Comparison of ENCODE assay signal across 9 mouse cellular contexts in genomic region chrX:101285534-101285933, GRCm38 (mm10). TPM values are rescaled to one million over a fixed set of nuclear protein-coding genes. Genes with fewer than 3 reads are reported as not detected.
DNase-seq lines count a peak whose midpoint lies in the region; ATAC-seq and TF ChIP-seq lines count a peak whose summit lies in the region.
"Had no signal": no experiment of that assay in that cellular context is flagged by ENCODE, and none has a peak within 500 bp of the region (broad histone marks: within the 10 kb centered on the region; RNA-seq: fewer than 3 reads in every experiment).

No protein-coding gene starts in this region.

- peak; percentile 63 to 69 for DNase-seq in layer of hippocampus, adult 2 months (ENCODE audit: low spot score in 2 of 2)
- no peak for DNase-seq in layer of hippocampus, adult 8-10 months (ENCODE audit: low spot score in 2 of 2)
- peak; percentile 16 for DNase-seq in Muller cell, postnatal 12 days (ENCODE audit: inconsistent ontology term)
- peak; percentile 66 to 78 for DNase-seq in cerebellum, postnatal 25 days
- DNase-seq in heart, postnatal 36 days = peak; percentile 33 to 52
- peak; percentile 53 to 63 for DNase-seq in left cerebral cortex, postnatal 14 days (ENCODE audit: low spot score in 2 of 2)
- peak; percentile 92 for DNase-seq in midbrain, embryonic 11.5 days (ENCODE audit: low spot score, missing footprints)
- DNase-seq in testis, postnatal 10 days (ENCODE audit: low spot score) = peak; percentile 71

- H3K9ac ChIP-seq in midbrain, embryonic 11.5 days (ENCODE audit: low read length) = no peak overlapping the region

- WGBS in midbrain, embryonic 11.5 days = 33% methylated on average over 6 of the region's 6 CpGs

- intact Hi-C loops in heart, postnatal 36 days (cut with DNase I) = loop anchor here (5.0 kb wide), 1 partner anchor 153 kb away; no protein-coding TSS in a partner anchor
- intact Hi-C loops in left cerebral cortex, postnatal 14 days (cut with DNase I) = loop anchor here (5.0 kb wide), 1 partner anchor 153 kb away; no protein-coding TSS in a partner anchor

- no peaks in the 10 kb centered on the region; the same call in none of the 2 replicates for H3K36me3 ChIP-seq in midbrain, embryonic 11.5 days (ENCODE audit: control insufficient read depth, insufficient read depth, low read length)

- H3K4me2 ChIP-seq in midbrain, embryonic 11.5 days = no peak overlapping the region

- H3K4me1 ChIP-seq in midbrain, embryonic 11.5 days (ENCODE audit: control insufficient read depth, insufficient read depth, low read length) = no peaks in the 10 kb centered on the region

- H3K27ac ChIP-seq in layer of hippocampus, adult 2 months = no peak overlapping the region
- no peak overlapping the region for H3K27ac ChIP-seq in midbrain, embryonic 11.5 days (ENCODE audit: low read depth, low read length)

- peak; percentile 54; the same call in 1 of the 2 replicates for ATAC-seq in midbrain, embryonic 11.5 days (ENCODE audit: low FRiP score)

- H3K9me3 ChIP-seq in midbrain, embryonic 11.5 days (ENCODE audit: control insufficient read depth, low read length) = no peaks in the 10 kb centered on the region

- TF ChIP-seq CTCF in layer of hippocampus, adult 2 months (conservative IDR thresholded peaks at IDR 0.05) = peak; percentile 78

- no peak overlapping the region for H3K4me3 ChIP-seq in layer of hippocampus, adult 2 months
- H3K4me3 ChIP-seq in midbrain, embryonic 11.5 days (ENCODE audit: low read depth, low read length) = no peak overlapping the region
- H3K4me3 ChIP-seq: erythroblast, embryonic 14.5 days had no signal

- no peaks in the 10 kb centered on the region; the same call in 1 of the 2 replicates for H3K27me3 ChIP-seq in midbrain, embryonic 11.5 days (ENCODE audit: control insufficient read depth, insufficient read depth, low read length)

RNA-seq across cellular contexts. Expression of gene Med12, which starts 11.7 kb away (rescaled TPM):
- total RNA-seq in layer of hippocampus, adult 2 months (2021) = 10 to 100 TPM; 29.5 to 36.6 TPM
- 10 to 100 TPM; 28.1 to 37.8 (median 33.4) TPM for total RNA-seq in layer of hippocampus, adult 8-10 months (2022)
- 10 to 100 TPM; 19.8 to 23.2 TPM for total RNA-seq in heart, postnatal 36 days (2021)
- 10 to 100 TPM; 21.1 to 22.7 TPM for total RNA-seq in left cerebral cortex, postnatal 14 days (2021)
- 37.9 and 39.5 TPM in 2 replicates for polyA plus RNA-seq in midbrain, embryonic 11.5 days (2014; fragmentation: Nextera tagmentation; extraction: Ambion mirVana)

RNA-seq across cellular contexts. Expression of gene Nlgn3, which starts 13.4 kb away (rescaled TPM):
- total RNA-seq in layer of hippocampus, adult 2 months (2021) = 100 to 1,000 TPM; 178 to 182 TPM
- total RNA-seq in layer of hippocampus, adult 8-10 months (2022) = 100 to 1,000 TPM; 164 to 172 (median 167) TPM
- total RNA-seq in heart, postnatal 36 days (2021) = under 1 TPM; 0.22 to 0.50 TPM
- total RNA-seq in left cerebral cortex, postnatal 14 days (2021) = 100 to 1,000 TPM; 220 to 223 TPM
- polyA plus RNA-seq in midbrain, embryonic 11.5 days (2014; fragmentation: Nextera tagmentation; extraction: Ambion mirVana) = 21.7 and 24.2 TPM in 2 replicates
- polyA plus RNA-seq: erythroblast, embryonic 14.5 days had no signal

RNA-seq across cellular contexts. Expression of gene Gm20489, which starts 16.7 kb away (rescaled TPM):
- not detected for total RNA-seq in layer of hippocampus, adult 2 months (2021)
- under 1 TPM in 1 of 4 experiments, not detected in 3; 0.27 TPM for total RNA-seq in layer of hippocampus, adult 8-10 months (2022)
- not detected for total RNA-seq in heart, postnatal 36 days (2021)
- not detected for total RNA-seq in left cerebral cortex, postnatal 14 days (2021)
- polyA plus RNA-seq in midbrain, embryonic 11.5 days (2014; fragmentation: Nextera tagmentation; extraction: Ambion mirVana) = not detected in 2 replicates
- polyA plus RNA-seq: erythroblast, embryonic 14.5 days had no signal

RNA-seq across cellular contexts. Expression of gene Il2rg, which starts 17.5 kb away (rescaled TPM):
- 1 to 10 TPM in 1 of 2 experiments, under 1 TPM in 1; 0.83 to 1.2 TPM for total RNA-seq in layer of hippocampus, adult 2 months (2021)
- 1 to 10 TPM in 2 of 4 experiments, under 1 TPM in 2; 0.37 to 1.6 (median 1.1) TPM for total RNA-seq in layer of hippocampus, adult 8-10 months (2022)
- total RNA-seq in heart, postnatal 36 days (2021) = 1 to 10 TPM; 8.8 to 9.0 TPM
- total RNA-seq in left cerebral cortex, postnatal 14 days (2021) = 1 to 10 TPM; 3.0 to 3.1 TPM
- polyA plus RNA-seq in midbrain, embryonic 11.5 days (2014; fragmentation: Nextera tagmentation; extraction: Ambion mirVana) = 4.1 and 4.3 TPM in 2 replicates

RNA-seq across cellular contexts. Expression of gene Gm614, which starts 21.7 kb away (rescaled TPM):
- total RNA-seq in layer of hippocampus, adult 2 months (2021) = not detected
- total RNA-seq in layer of hippocampus, adult 8-10 months (2022) = not detected
- total RNA-seq in heart, postnatal 36 days (2021) = not detected
- total RNA-seq in left cerebral cortex, postnatal 14 days (2021) = not detected
- not detected in 2 replicates for polyA plus RNA-seq in midbrain, embryonic 11.5 days (2014; fragmentation: Nextera tagmentation; extraction: Ambion mirVana)
- polyA plus RNA-seq: erythroblast, embryonic 14.5 days had no signal

Comparison
In these comparisons a context has a peak if more than half of its experiments do, and no peak if none do; other contexts are left out.
1. DNase-seq: peak in layer of hippocampus, adult 2 months (2 of 2), Muller cell, postnatal 12 days (single experiment), cerebellum, postnatal 25 days (2 of 2), heart, postnatal 36 days (2 of 2), left cerebral cortex, postnatal 14 days (2 of 2), midbrain, embryonic 11.5 days (single experiment) and testis, postnatal 10 days (single experiment); none in layer of hippocampus, adult 8-10 months (0 of 2).
2. RNA of gene Nlgn3, which starts 13.4 kb away (total RNA-seq): 220 to 223 TPM in left cerebral cortex, postnatal 14 days, 178 to 182 TPM in layer of hippocampus, adult 2 months and 164 to 172 TPM in layer of hippocampus, adult 8-10 months; 0.22 to 0.50 TPM in heart, postnatal 36 days; every median in the first group is over 100 times any median in the second.